Mouse (Mus musculus): ENCODE results near the gene Etv2. TPM values are rescaled to one million over a fixed set of nuclear protein-coding genes. Genes with fewer than 3 reads are reported as not detected.

Gene Etv2
- polyA plus RNA-seq, 1 experiment from 2014 or later = not detected

GRCm38 (mm10) chr7:30599933-30600353, 35.7 kb downstream of the Etv2 start:
- peak; percentile 84 for ATAC-seq
- POLR2A ChIA-PET = no interaction called here
- in situ Hi-C loops (cut with MboI; ENCODE audit: low pct_unique_long_range_greater_than_20kb) = no loop called here
- no peaks in the 10 kb centered on the region for H3K27me3 ChIP-seq
- no peak for TF ChIP-seq CTCF (IDR thresholded peaks at IDR 0.05)
- DNase-seq (ENCODE audit: low read depth, low spot score) = peak; percentile 68
- CTCF ChIA-PET = interaction anchor here (9.3 kb wide), 1 partner anchor 9 kb away, joined by 65 read pairs; the partner anchor contains the start of gene Kmt2b

GRCm38 (mm10) chr7:30598786-30599185, 36.9 kb downstream of the Etv2 start, which contains the start of gene Zbtb32:
Gene Zbtb32 (minus strand): TSS chr7:30598909.
- DNase-seq (ENCODE audit: low read depth, low spot score) (no peak), ATAC-seq (no peak)
- in situ Hi-C loops (cut with MboI; ENCODE audit: low pct_unique_long_range_greater_than_20kb) = no loop called here
- no peak for TF ChIP-seq CTCF (IDR thresholded peaks at IDR 0.05)
- ChIA-PET CTCF (interaction anchor here (1.8 kb wide), 2 partner anchors 9 to 15 kb away, joined by 8 to 9 read pairs; no protein-coding TSS in a partner anchor), POLR2A (no interaction called here)
- H3K27me3 ChIP-seq = no peaks in the 10 kb centered on the region

GRCm38 (mm10) chr7:30596811-30597210, 38.8 kb downstream of the Etv2 start:
- in situ Hi-C loops (cut with MboI; ENCODE audit: low pct_unique_long_range_greater_than_20kb) = no loop called here
- POLR2A ChIA-PET = no interaction called here

GRCm38 (mm10) chr7:30596093-30596492, 39.6 kb downstream of the Etv2 start:
- CTCF ChIA-PET = interaction anchor here (1.2 kb wide), 2 partner anchors 17 to 18 kb away, joined by 3 to 4 read pairs; partner anchors contain the start of gene Upk1a
- ATAC-seq = no peak

More at GRCm38 (mm10) chr7:30596811-30597210, 38.8 kb downstream of the Etv2 start:
- no peak for ATAC-seq
- no peak for TF ChIP-seq CTCF (IDR thresholded peaks at IDR 0.05)
- CTCF ChIA-PET = no interaction called here
- DNase-seq (ENCODE audit: low read depth, low spot score) = no peak
- H3K27me3 ChIP-seq = no peaks in the 10 kb centered on the region

GRCm38 (mm10) chr7:30594510-30595024, 41.1 kb downstream of the Etv2 start:
- ATAC-seq (no peak), DNase-seq (ENCODE audit: low read depth, low spot score) (no peak)
- in situ Hi-C loops (cut with MboI; ENCODE audit: low pct_unique_long_range_greater_than_20kb) = no loop called here
- POLR2A ChIA-PET = no interaction called here
- H3K27me3 ChIP-seq = no peaks in the 10 kb centered on the region
- TF ChIP-seq CTCF (IDR thresholded peaks at IDR 0.05) = no peak
- CTCF ChIA-PET = interaction anchor here (6.9 kb wide), 1 partner anchor 10 kb away, joined by 65 read pairs; no protein-coding TSS in a partner anchor

More at GRCm38 (mm10) chr7:30596093-30596492, 39.6 kb downstream of the Etv2 start:
- in situ Hi-C loops (cut with MboI; ENCODE audit: low pct_unique_long_range_greater_than_20kb) = no loop called here
- POLR2A ChIA-PET = interaction anchor here (0.6 kb wide), 1 partner anchor 361 kb away, joined by 5 read pairs; the partner anchor contains the start of gene Usf2
- H3K27me3 ChIP-seq = no peaks in the 10 kb centered on the region
- DNase-seq (ENCODE audit: low read depth, low spot score) = no peak
- TF ChIP-seq CTCF (IDR thresholded peaks at IDR 0.05) = no peak

- in situ Hi-C loops (cut with MboI; ENCODE audit: low pct_unique_long_range_greater_than_20kb) = no loop called here
- no peaks in the 10 kb centered on the region for H3K27me3 ChIP-seq
- TF ChIP-seq CTCF (IDR thresholded peaks at IDR 0.05) = no peak
- ChIA-PET CTCF (interaction anchor here (2.3 to 6.9 kb wide), 2 partner anchors 11 to 20 kb away, joined by 14 to 65 read pairs; no protein-coding TSS in a partner anchor), POLR2A (no interaction called here)
- ATAC-seq (no peak), DNase-seq (ENCODE audit: low read depth, low spot score) (no peak)
These were observed 41.8 kb downstream of the Etv2 start for GRCm38 (mm10) chr7:30593579-30594509.

GRCm38 (mm10) chr7:30592772-30593423, 42.8 kb downstream of the Etv2 start:
- no peak for TF ChIP-seq CTCF (IDR thresholded peaks at IDR 0.05)
- in situ Hi-C loops (cut with MboI; ENCODE audit: low pct_unique_long_range_greater_than_20kb) = no loop called here
- DNase-seq (ENCODE audit: low read depth, low spot score) = no peak
- no peaks in the 10 kb centered on the region for H3K27me3 ChIP-seq
- POLR2A ChIA-PET = interaction anchor here (1.5 kb wide), 1 partner anchor 23 kb away, joined by 10 read pairs; no protein-coding TSS in a partner anchor
- CTCF ChIA-PET = interaction anchor here (2.3 to 6.9 kb wide), 2 partner anchors 12 to 21 kb away, joined by 14 to 65 read pairs; no protein-coding TSS in a partner anchor
- ATAC-seq = no peak

GRCm38 (mm10) chr7:30591605-30591951, 44.1 kb downstream of the Etv2 start:
- in situ Hi-C loops (cut with MboI; ENCODE audit: low pct_unique_long_range_greater_than_20kb) = no loop called here
- DNase-seq (ENCODE audit: low read depth, low spot score) (no peak), ATAC-seq (no peak)
- no peaks in the 10 kb centered on the region for H3K27me3 ChIP-seq
- TF ChIP-seq CTCF (IDR thresholded peaks at IDR 0.05) = no peak
- POLR2A ChIA-PET = interaction anchor here (1.1 to 1.5 kb wide), 2 partner anchors 15 to 24 kb away, joined by 3 to 10 read pairs; no protein-coding TSS in a partner anchor
- CTCF ChIA-PET = interaction anchor here (2.3 to 6.9 kb wide), 3 partner anchors 13 to 23 kb away, joined by 14 to 65 read pairs (median 31); no protein-coding TSS in a partner anchor

GRCm38 (mm10) chr7:30590927-30591604, 44.6 kb downstream of the Etv2 start:
- H3K27me3 ChIP-seq = no peaks in the 10 kb centered on the region
- CTCF ChIA-PET = interaction anchor here (3.1 to 6.9 kb wide), 2 partner anchors 14 to 24 kb away, joined by 31 to 65 read pairs; no protein-coding TSS in a partner anchor
- POLR2A ChIA-PET = interaction anchor here (0.6 to 2.9 kb wide), 4 partner anchors 10 to 25 kb away, joined by 3 to 10 read pairs (median 7); no protein-coding TSS in a partner anchor
- in situ Hi-C loops (cut with MboI; ENCODE audit: low pct_unique_long_range_greater_than_20kb) = no loop called here
- DNase-seq (ENCODE audit: low read depth, low spot score) (no peak), ATAC-seq (no peak)
- TF ChIP-seq CTCF (IDR thresholded peaks at IDR 0.05) = no peak

Data from Patski (cell line).